Mouse (Mus musculus): ENCODE data around the gene Gapt.
A peak's percentile ranks its signal among the peaks of the same experiment; 100 is the strongest.
"Not testable (repeated sequence)": the region's sequence is repeated elsewhere in the genome, so short reads cannot be mapped to it uniquely, and the experiment has no call there.

Gene Gapt

GRCm38 (mm10) chr13:110356941-110357340, at the start of gene Gapt:
TSS of gene Gapt (minus strand) at chr13:110357199.
- DNase-seq (ENCODE audit: low spot score in 2 of 2): peak in 1 of 2 experiments; percentile 5

GRCm38 (mm10) chr13:110406152-110406551, 49.2 kb upstream of the Gapt start:
- peak; percentile 43 to 45 for DNase-seq (ENCODE audit: low spot score in 2 of 2)

GRCm38 (mm10) chr13:110404686-110405085, 47.7 kb upstream of the Gapt start:
- not testable (repeated sequence) for DNase-seq (ENCODE audit: low spot score in 2 of 2)

GRCm38 (mm10) chr13:110404059-110404458, 47.1 kb upstream of the Gapt start:
- peak in 1 of 2 experiments; percentile 15 for DNase-seq (ENCODE audit: low spot score in 2 of 2)

GRCm38 (mm10) chr13:110401877-110402276, 44.9 kb upstream of the Gapt start:
- no peak for DNase-seq (ENCODE audit: low spot score in 2 of 2)

- no peak for DNase-seq (ENCODE audit: low spot score in 2 of 2)
Observed at GRCm38 (mm10) chr13:110401443-110401842, 44.4 kb upstream of the Gapt start.

- DNase-seq (ENCODE audit: low spot score in 2 of 2): peak in 1 of 2 experiments; percentile 32
Observed at GRCm38 (mm10) chr13:110398513-110399270, 41.7 kb upstream of the Gapt start.

- no peak for DNase-seq (ENCODE audit: low spot score in 2 of 2)
Observed at GRCm38 (mm10) chr13:110397750-110398149, 40.8 kb upstream of the Gapt start.

GRCm38 (mm10) chr13:110395916-110396685, 39.1 kb upstream of the Gapt start:
- DNase-seq (ENCODE audit: low spot score in 2 of 2): no peak

- DNase-seq (ENCODE audit: low spot score in 2 of 2): peak in 1 of 2 experiments; percentile 27
Observed at GRCm38 (mm10) chr13:110395179-110395794, 38.3 kb upstream of the Gapt start.

GRCm38 (mm10) chr13:110394291-110395178, 37.5 kb upstream of the Gapt start, which contains the start of gene Plk2:
TSS of gene Plk2 (plus strand) at chr13:110395046.
- peak; percentile 94 to 95 for DNase-seq (ENCODE audit: low spot score in 2 of 2)

- no peak for DNase-seq (ENCODE audit: low spot score in 2 of 2)
Observed at GRCm38 (mm10) chr13:110392631-110393030, 35.6 kb upstream of the Gapt start.

- peak in 1 of 2 experiments; percentile 66 for DNase-seq (ENCODE audit: low spot score in 2 of 2)
Observed at GRCm38 (mm10) chr13:110392210-110392609, 35.2 kb upstream of the Gapt start.

GRCm38 (mm10) chr13:110384514-110384913, 27.5 kb upstream of the Gapt start:
- DNase-seq (ENCODE audit: low spot score in 2 of 2): no peak

GRCm38 (mm10) chr13:110382447-110382901, 25.5 kb upstream of the Gapt start:
- DNase-seq (ENCODE audit: low spot score in 2 of 2): no peak

- DNase-seq (ENCODE audit: low spot score in 2 of 2): no peak
Observed at GRCm38 (mm10) chr13:110369673-110370072, 12.7 kb upstream of the Gapt start.

GRCm38 (mm10) chr13:110368556-110369040, 11.6 kb upstream of the Gapt start:
- peak; percentile 10 to 52 for DNase-seq (ENCODE audit: low spot score in 2 of 2)

GRCm38 (mm10) chr13:110367961-110368555, 11.1 kb upstream of the Gapt start:
- DNase-seq (ENCODE audit: low spot score in 2 of 2): no peak

GRCm38 (mm10) chr13:110366477-110366876, 9.5 kb upstream of the Gapt start:
- DNase-seq (ENCODE audit: low spot score in 2 of 2): no peak

- DNase-seq (ENCODE audit: low spot score in 2 of 2): no peak
Observed at GRCm38 (mm10) chr13:110363722-110364121, 6.7 kb upstream of the Gapt start.

- no peak for DNase-seq (ENCODE audit: low spot score in 2 of 2)
Observed at GRCm38 (mm10) chr13:110351051-110351450, 5.9 kb downstream of the Gapt start.
